Mouse (Mus musculus) kidney, embryonic 16.5 days (tissue): Measurements from ENCODE around the gene Snrk. TPM values are rescaled to one million over a fixed set of nuclear protein-coding genes. Genes with fewer than 3 reads are reported as not detected.

Experiments
- ATAC-seq: fragments of 200-750 bp; cut with Nextera tagmentation; 2 replicates; pipeline ENCODE4 v1.8.0; 2017; ENCODE audit warnings: moderate TSS enrichment; ENCODE audit not compliant: low FRiP score, low TSS enrichment
- H3K27ac ChIP-seq: fragments of 300-500 bp; sonication (generic); 2 replicates; pipeline ENCODE4 v1.5.1; 2014; ENCODE audit warnings: low read length
- H3K27me3 ChIP-seq: fragments of 300-500 bp; sonication (generic); 2 replicates; pipeline ENCODE4 v1.6.1; 2014; ENCODE audit warnings: low read length, control low read depth, mixed read lengths; ENCODE audit not compliant: insufficient read depth
- H3K36me3 ChIP-seq: fragments of 300-500 bp; sonication (generic); 2 replicates; pipeline ENCODE4 v1.6.1; 2014; ENCODE audit warnings: low read length, control low read depth, mixed read lengths; ENCODE audit not compliant: insufficient read depth
- H3K4me1 ChIP-seq: fragments of 300-500 bp; sonication (generic); 2 replicates; pipeline ENCODE4 v1.6.1; 2014; ENCODE audit warnings: low read length, control low read depth, mixed read lengths; ENCODE audit not compliant: insufficient read depth
- H3K4me2 ChIP-seq: fragments of 300-500 bp; sonication (generic); replicated peaks from 2 replicates; pipeline ENCODE4 v1.6.1; 2014; ENCODE audit warnings: low read depth, low read length
- H3K4me3 ChIP-seq: fragments of 300-500 bp; sonication (generic); 2 replicates; pipeline ENCODE4 v1.5.1; 2014; ENCODE audit warnings: mild to moderate bottlenecking, low read length
- H3K9ac ChIP-seq: fragments of 300-500 bp; sonication (generic); replicated peaks from 2 replicates; pipeline ENCODE4 v1.6.1; 2014; ENCODE audit warnings: low read length
- H3K9me3 ChIP-seq: fragments of 300-500 bp; sonication (generic); 2 replicates; pipeline ENCODE4 v1.6.1; 2016; ENCODE audit warnings: low read length, control low read depth
- WGBS: fragments of 180-500 bp; shearing (Covaris S2); extraction: QIAGEN DNeasy Blood & Tissue Kit; methylation state at CpG from one replicate; pipeline ENCODE4 v1.1.7; 2014; 5-methylcytosine and 5-hydroxymethylcytosine counted together
- polyA plus RNA-seq: library from polyadenylated mRNA; unstranded; fragments of >200 nt; fragmentation: Nextera tagmentation; extraction: Ambion mirVana; gene quantifications from 2 replicates; pipeline ENCODE4 v1.2.1, GENCODE M21; 2015

Snrk gene
- polyA plus RNA-seq, 1 experiment from 2014 or later: 65.1 TPM

DNA sequence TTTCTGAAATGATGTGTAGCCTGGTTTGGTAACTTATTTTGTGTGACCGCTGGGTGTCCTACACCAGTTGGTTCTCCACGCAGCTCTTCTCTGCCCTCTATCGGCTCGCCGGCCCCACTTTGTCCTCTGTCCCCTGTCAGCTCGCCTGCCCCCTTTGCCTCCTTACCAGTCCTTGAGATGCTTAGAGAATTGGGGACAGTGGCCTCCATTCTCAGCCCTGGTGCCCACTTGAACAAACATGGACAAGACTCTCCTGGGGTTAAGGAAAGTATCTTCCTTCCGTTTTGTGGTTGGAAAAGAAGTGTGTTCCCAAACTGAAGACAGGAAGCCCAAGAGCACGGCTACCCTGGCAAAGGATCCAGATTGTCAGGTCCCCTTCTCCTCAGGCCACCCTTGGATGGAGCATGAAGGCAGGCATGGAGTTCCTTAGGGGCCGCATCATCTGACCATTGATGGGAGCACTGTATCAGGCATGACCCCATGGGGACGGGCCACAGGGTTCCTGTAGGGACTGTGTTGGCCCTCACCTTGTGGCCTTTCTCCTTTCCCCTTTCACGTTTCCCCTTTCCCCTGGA is 55.6 kb downstream of the Snrk start:
- no peak overlapping the region for H3K4me2 ChIP-seq
- peak overlapping the region; percentile 76 for H3K27ac ChIP-seq
- H3K9me3 ChIP-seq: no peaks in the 10 kb centered on the region
- peaks cover 21% of the 10 kb centered on the region for H3K4me1 ChIP-seq
- no peak overlapping the region for H3K4me3 ChIP-seq
- peaks cover 12% of the 10 kb centered on the region for H3K36me3 ChIP-seq
- no peak for ATAC-seq
- WGBS: 83% methylated on average over 11 of the region's 11 CpGs
- no peaks in the 10 kb centered on the region for H3K27me3 ChIP-seq
- H3K9ac ChIP-seq: no peak overlapping the region

- Histone ChIP-seq H3K36me3 (peaks cover 11% of the 10 kb centered on the region), H3K4me3 (no peak overlapping the region), H3K4me1 (peaks cover 30% of the 10 kb centered on the region), H3K27ac (peak overlapping the region; percentile 76), H3K9ac (no peak overlapping the region), H3K4me2 (no peak overlapping the region), H3K9me3 (no peaks in the 10 kb centered on the region), H3K27me3 (no peaks in the 10 kb centered on the region)
- 49% methylated on average over 9 of the region's 9 CpGs for whole genome bisulfite sequencing
- peak; percentile 83 for ATAC-seq
Measured at GRCm38 (mm10) chr9:122173405-122174233, 56.6 kb downstream of the Snrk start.

- 95% methylated on average over 6 of the region's 6 CpGs for WGBS
- H3K9ac ChIP-seq: no peak overlapping the region
- H3K9me3 ChIP-seq: no peaks in the 10 kb centered on the region
- H3K27me3 ChIP-seq: no peaks in the 10 kb centered on the region
- peaks cover 36% of the 10 kb centered on the region for H3K4me1 ChIP-seq
- no peak overlapping the region for H3K27ac ChIP-seq
- no peak overlapping the region for H3K4me3 ChIP-seq
- H3K4me2 ChIP-seq: no peak overlapping the region
- H3K36me3 ChIP-seq: peaks cover 9% of the 10 kb centered on the region
- ATAC-seq: no peak
Measured at GRCm38 (mm10) chr9:122174723-122175122, 57.7 kb downstream of the Snrk start.

- H3K27ac ChIP-seq: peak overlapping the region; percentile 23; the same call in 1 of the 2 replicates
- WGBS: 51% methylated on average over 7 of the region's 7 CpGs
- no peaks in the 10 kb centered on the region for H3K9me3 ChIP-seq
- no peaks in the 10 kb centered on the region for H3K27me3 ChIP-seq
- H3K9ac ChIP-seq: no peak overlapping the region
- no peak for ATAC-seq
- no peak overlapping the region for H3K4me3 ChIP-seq
- no peak overlapping the region for H3K4me2 ChIP-seq
- H3K36me3 ChIP-seq: no peaks in the 10 kb centered on the region
- peaks cover 36% of the 10 kb centered on the region for H3K4me1 ChIP-seq
Measured at GRCm38 (mm10) chr9:122177256-122178220, 60.5 kb downstream of the Snrk start.

- Histone ChIP-seq H3K4me3 (no peak overlapping the region), H3K4me2 (no peak overlapping the region), H3K27ac (0 out of 2 replicates have a peak overlapping the region, but pooled peaks have one; percentile 23), H3K27me3 (no peaks in the 10 kb centered on the region), H3K9me3 (no peaks in the 10 kb centered on the region), H3K36me3 (no peaks in the 10 kb centered on the region), H3K9ac (no peak overlapping the region), H3K4me1 (peaks cover 28% of the 10 kb centered on the region)
- ATAC-seq: no peak
- WGBS: 25% methylated on average over 4 of the region's 4 CpGs
Measured at GRCm38 (mm10) chr9:122178427-122178826, 61.4 kb downstream of the Snrk start.

GRCm38 (mm10) chr9:122180105-122180504 is 63.0 kb downstream of the Snrk start:
- H3K36me3 ChIP-seq: no peaks in the 10 kb centered on the region
- peaks cover 18% of the 10 kb centered on the region for H3K4me1 ChIP-seq
- H3K27me3 ChIP-seq: no peaks in the 10 kb centered on the region
- H3K9me3 ChIP-seq: no peaks in the 10 kb centered on the region
- no peak overlapping the region for H3K27ac ChIP-seq
- no peak overlapping the region for H3K9ac ChIP-seq
- 82% methylated on average over 3 of the region's 3 CpGs for WGBS
- H3K4me3 ChIP-seq: no peak overlapping the region
- no peak for ATAC-seq
- H3K4me2 ChIP-seq: no peak overlapping the region

DNA sequence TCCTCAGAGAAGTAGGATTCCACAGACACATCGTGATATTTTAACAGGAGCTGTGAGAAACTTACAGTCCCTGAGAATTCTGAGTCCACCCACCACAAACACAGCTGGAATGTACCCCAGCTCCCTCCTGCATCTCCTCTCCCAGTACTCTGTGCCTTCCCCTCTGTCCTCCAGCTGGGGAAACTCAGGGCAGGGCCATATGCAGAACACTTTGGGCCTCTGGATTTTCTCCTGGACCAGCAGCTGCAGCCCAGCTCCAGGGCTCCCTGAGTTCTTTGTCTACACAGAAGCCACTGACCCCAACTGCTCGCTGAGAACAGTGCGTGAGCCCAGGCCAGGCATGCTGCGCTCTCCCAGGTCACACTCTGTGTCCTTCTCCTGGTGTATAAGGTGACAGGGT is 66.0 kb downstream of the Snrk start:
- H3K27ac ChIP-seq: no peak overlapping the region
- no peaks in the 10 kb centered on the region for H3K9me3 ChIP-seq
- no peak overlapping the region for H3K9ac ChIP-seq
- WGBS: 74% methylated on average over 4 of the region's 4 CpGs
- no peak overlapping the region for H3K4me2 ChIP-seq
- no peaks in the 10 kb centered on the region for H3K27me3 ChIP-seq
- ATAC-seq: no peak
- H3K4me1 ChIP-seq: peaks cover 25% of the 10 kb centered on the region
- no peak overlapping the region for H3K4me3 ChIP-seq
- no peaks in the 10 kb centered on the region for H3K36me3 ChIP-seq

DNA sequence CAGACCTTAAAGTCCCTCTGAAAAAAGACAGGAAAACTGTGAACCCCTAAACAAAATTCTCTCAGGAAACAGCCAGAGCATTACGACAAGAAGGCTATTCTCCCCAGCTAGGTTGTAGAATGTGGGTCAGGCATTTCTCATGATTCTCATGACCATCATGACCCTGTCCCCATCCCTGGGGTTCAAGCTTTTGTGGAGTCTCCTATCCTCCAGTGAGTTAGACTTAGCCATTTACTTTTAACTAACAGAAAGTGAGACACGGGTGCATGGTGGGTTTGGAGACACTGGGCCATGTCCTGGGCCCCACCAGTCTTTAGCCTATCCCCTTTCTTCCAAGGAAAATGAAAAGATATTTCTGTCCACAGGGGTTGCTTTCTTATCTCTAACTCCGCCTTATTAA is 67.3 kb downstream of the Snrk start:
- Histone ChIP-seq H3K4me3 (no peak overlapping the region), H3K9me3 (no peaks in the 10 kb centered on the region), H3K27me3 (no peaks in the 10 kb centered on the region), H3K9ac (no peak overlapping the region), H3K36me3 (no peaks in the 10 kb centered on the region), H3K27ac (no peak overlapping the region), H3K4me2 (no peak overlapping the region), H3K4me1 (peaks cover 14% of the 10 kb centered on the region; the same call in 1 of the 2 replicates)
- ATAC-seq: no peak
- 75% methylated on average over 3 of the region's 3 CpGs for WGBS

DNA sequence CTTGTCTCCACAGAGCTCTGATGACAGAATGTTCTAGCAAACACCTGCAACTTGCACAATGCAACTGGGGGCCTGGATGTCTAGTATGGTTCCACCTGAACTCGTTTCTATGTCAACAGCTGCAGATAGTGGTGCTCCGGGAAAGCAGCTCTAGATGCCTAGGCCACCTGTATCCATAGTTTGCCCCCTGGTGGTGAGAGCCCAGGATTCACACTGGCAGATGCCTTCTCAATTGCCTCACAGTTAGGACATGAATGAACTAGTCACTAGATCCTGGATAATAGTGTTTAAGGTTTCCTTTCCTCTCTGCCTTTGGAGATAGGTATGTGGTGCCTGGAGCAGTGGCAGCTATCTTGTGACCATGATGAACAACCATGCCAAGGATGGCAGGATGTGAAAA is 68.0 kb downstream of the Snrk start:
- Histone ChIP-seq H3K4me1 (peaks cover 14% of the 10 kb centered on the region; the same call in 1 of the 2 replicates), H3K9me3 (no peaks in the 10 kb centered on the region), H3K4me3 (no peak overlapping the region), H3K27me3 (no peaks in the 10 kb centered on the region), H3K27ac (no peak overlapping the region), H3K9ac (no peak overlapping the region), H3K4me2 (no peak overlapping the region), H3K36me3 (no peaks in the 10 kb centered on the region)
- 7% methylated on average over 2 of the region's 2 CpGs for WGBS
- ATAC-seq: no peak
